7 mouse cellular contexts compared by ENCODE assay signal in genomic region chr13:112673899-112674447, GRCm38 (mm10). TPM values are rescaled to one million over a fixed set of nuclear protein-coding genes. Genes with fewer than 3 reads are reported as not detected.
DNase-seq lines count a peak whose midpoint lies in the region; ATAC-seq and TF ChIP-seq lines count a peak whose summit lies in the region.

No protein-coding gene starts in this region.

- peak; percentile 96 for ATAC-seq in forebrain, postnatal 0 days
- peak; percentile 58; the same call in 1 of the 2 replicates for ATAC-seq in hindbrain, embryonic 12.5 days (ENCODE audit: low FRiP score)
- ATAC-seq in lung, postnatal 0 days: peak; percentile 89

- H3K27me3 ChIP-seq in cerebellum, adult 2 months (ENCODE audit: control insufficient read depth, insufficient read depth, low read length): no peaks in the 10 kb centered on the region
- no peaks in the 10 kb centered on the region for H3K27me3 ChIP-seq in forebrain, postnatal 0 days (ENCODE audit: insufficient read depth, low read length)
- H3K27me3 ChIP-seq in hindbrain, embryonic 12.5 days: no peaks in the 10 kb centered on the region
- H3K27me3 ChIP-seq in lung, postnatal 0 days (replicated peaks; ENCODE audit: insufficient read depth, low read length): no peaks in the 10 kb centered on the region

- no peak for TF ChIP-seq POLR2A in cerebellum, adult 2 months (IDR thresholded peaks at IDR 0.05; ENCODE audit: borderline replicate concordance, insufficient read depth, low read length)

- peak; percentile 71 for DNase-seq in R1 (ENCODE audit: low read depth, low spot score)
- DNase-seq in cerebellum, adult 2 months: peak; percentile 53 to 73
- peak; percentile 89 for DNase-seq in forebrain, postnatal 0 days
- DNase-seq in layer of hippocampus, adult 9-11 months: peak; percentile 65
- peak; percentile 96 for DNase-seq in lung, postnatal 0 days (ENCODE audit: low spot score)
- DNase-seq in retina, postnatal 1 day: peak; percentile 89

- no peak overlapping the region for H3K9ac ChIP-seq in forebrain, postnatal 0 days
- no peak overlapping the region for H3K9ac ChIP-seq in hindbrain, embryonic 12.5 days
- H3K9ac ChIP-seq in lung, postnatal 0 days (replicated peaks; ENCODE audit: low read depth): no peak overlapping the region

- H3K9me3 ChIP-seq in forebrain, postnatal 0 days (ENCODE audit: low read length): no peaks in the 10 kb centered on the region
- no peaks in the 10 kb centered on the region for H3K9me3 ChIP-seq in hindbrain, embryonic 12.5 days (replicated peaks)
- H3K9me3 ChIP-seq in lung, postnatal 0 days (ENCODE audit: low read length): no peaks in the 10 kb centered on the region

- TF ChIP-seq CTCF in cerebellum, adult 2 months (IDR thresholded peaks at IDR 0.05; ENCODE audit: borderline replicate concordance, insufficient read depth, low read depth, low read length): peak; percentile 74
- TF ChIP-seq CTCF in forebrain, postnatal 0 days (IDR thresholded peaks at IDR 0.05; ENCODE audit: low read depth): peak; percentile 96
- peak; percentile 96 for TF ChIP-seq CTCF in lung, postnatal 0 days (IDR thresholded peaks at IDR 0.05)

- peaks cover 15% of the 10 kb centered on the region for H3K36me3 ChIP-seq in forebrain, postnatal 0 days (ENCODE audit: insufficient read depth)
- H3K36me3 ChIP-seq in hindbrain, embryonic 12.5 days: peaks cover 25% of the 10 kb centered on the region
- peaks cover 8% of the 10 kb centered on the region; the same call in 1 of the 2 replicates for H3K36me3 ChIP-seq in lung, postnatal 0 days (ENCODE audit: insufficient read depth, low read length)

- H3K4me2 ChIP-seq in forebrain, postnatal 0 days (ENCODE audit: low read depth): no peak overlapping the region
- no peak overlapping the region for H3K4me2 ChIP-seq in hindbrain, embryonic 12.5 days (replicated peaks)
- H3K4me2 ChIP-seq in lung, postnatal 0 days (replicated peaks; ENCODE audit: low read depth, low read length): no peak overlapping the region

- peak; percentile 58 for TF ChIP-seq EP300 in lung, postnatal 0 days (IDR thresholded peaks at IDR 0.05)

- no peak overlapping the region for H3K4me3 ChIP-seq in cerebellum, adult 2 months (replicated peaks; ENCODE audit: insufficient read depth, low read depth, low read length)
- H3K4me3 ChIP-seq in forebrain, postnatal 0 days (ENCODE audit: low read depth, low read length): no peak overlapping the region
- H3K4me3 ChIP-seq in hindbrain, embryonic 12.5 days: no peak overlapping the region
- no peak overlapping the region for H3K4me3 ChIP-seq in lung, postnatal 0 days (ENCODE audit: low read depth, low read length)

- no peaks in the 10 kb centered on the region for H3K4me1 ChIP-seq in cerebellum, adult 2 months (ENCODE audit: control insufficient read depth, insufficient read depth, low read length)
- H3K4me1 ChIP-seq in forebrain, postnatal 0 days (ENCODE audit: insufficient read depth): no peaks in the 10 kb centered on the region
- H3K4me1 ChIP-seq in hindbrain, embryonic 12.5 days: no peaks in the 10 kb centered on the region
- peaks cover 2% of the 10 kb centered on the region; the same call in 1 of the 2 replicates for H3K4me1 ChIP-seq in lung, postnatal 0 days (ENCODE audit: insufficient read depth, low read depth, low read length)

- H3K27ac ChIP-seq in cerebellum, adult 2 months (ENCODE audit: insufficient read depth, low read length): no peak overlapping the region
- H3K27ac ChIP-seq in forebrain, postnatal 0 days (ENCODE audit: low read depth, low read length): no peak overlapping the region
- H3K27ac ChIP-seq in hindbrain, embryonic 12.5 days: no peak overlapping the region
- H3K27ac ChIP-seq in lung, postnatal 0 days (ENCODE audit: low read length): no peak overlapping the region

- 5% methylated on average over 9 of the region's 9 CpGs for WGBS in cerebellum, adult 2 months
- WGBS in forebrain, postnatal 0 days: 7% methylated on average over 9 of the region's 9 CpGs
- WGBS in hindbrain, embryonic 12.5 days: 16% methylated on average over 9 of the region's 9 CpGs
- WGBS in lung, postnatal 0 days: 8% methylated on average over 9 of the region's 9 CpGs

RNA-seq across cellular contexts. Expression of gene Slc38a9, which starts 13.4 kb away (rescaled TPM):
- 23.7 and 25.9 TPM in 2 replicates for polyA plus RNA-seq in cerebellum, adult 2 months (2012; rRNA removed)
- total RNA-seq in forebrain, postnatal 0 days (2014; rRNA removed): 10.0 and 14.6 TPM in 2 replicates
- polyA plus RNA-seq in forebrain, postnatal 0 days (2015; fragmentation: Nextera tagmentation; extraction: Ambion mirVana): 4.9 and 8.7 TPM in 2 replicates
- polyA plus RNA-seq in hindbrain, embryonic 12.5 days (2016; fragmentation: Nextera tagmentation; extraction: Ambion mirVana): 22.9 and 25.2 TPM in 2 replicates
- 15.3 and 15.7 TPM in 2 replicates for polyA plus RNA-seq in lung, postnatal 0 days (2015; fragmentation: Nextera tagmentation; extraction: Ambion mirVana)

RNA-seq across cellular contexts. Expression of gene Ddx4, which starts 21.7 kb away (rescaled TPM):
- polyA plus RNA-seq in cerebellum, adult 2 months (2012; rRNA removed): 0.74 and 1.1 TPM in 2 replicates
- total RNA-seq in forebrain, postnatal 0 days (2014; rRNA removed): 0.95 and 1.2 TPM in 2 replicates
- polyA plus RNA-seq in forebrain, postnatal 0 days (2015; fragmentation: Nextera tagmentation; extraction: Ambion mirVana): 0.23 and 0.75 TPM in 2 replicates
- 0.71 and 0.98 TPM in 2 replicates for polyA plus RNA-seq in hindbrain, embryonic 12.5 days (2016; fragmentation: Nextera tagmentation; extraction: Ambion mirVana)
- 0.11 and 0.17 TPM in 2 replicates for polyA plus RNA-seq in lung, postnatal 0 days (2015; fragmentation: Nextera tagmentation; extraction: Ambion mirVana)
